Mouse (Mus musculus) embryonic fibroblast, embryonic 13.5 days (primary cell): Measurements from ENCODE around the gene Adgrg1.

ENCODE experiments used
- CTCF ChIP-seq: IDR thresholded peaks from 2 replicates; pipeline ENCODE4 v1.5.1; 2011; ENCODE audit warnings: mild to moderate bottlenecking, control low read depth, low read length, moderate library complexity, borderline replicate concordance; ENCODE audit not compliant: insufficient read depth
- POLR2A ChIP-seq: IDR thresholded peaks from 2 replicates; pipeline ENCODE4 v1.6.1; 2011; ENCODE audit warnings: low read depth, mild to moderate bottlenecking, control low read depth, low read length, moderate library complexity

DNA sequence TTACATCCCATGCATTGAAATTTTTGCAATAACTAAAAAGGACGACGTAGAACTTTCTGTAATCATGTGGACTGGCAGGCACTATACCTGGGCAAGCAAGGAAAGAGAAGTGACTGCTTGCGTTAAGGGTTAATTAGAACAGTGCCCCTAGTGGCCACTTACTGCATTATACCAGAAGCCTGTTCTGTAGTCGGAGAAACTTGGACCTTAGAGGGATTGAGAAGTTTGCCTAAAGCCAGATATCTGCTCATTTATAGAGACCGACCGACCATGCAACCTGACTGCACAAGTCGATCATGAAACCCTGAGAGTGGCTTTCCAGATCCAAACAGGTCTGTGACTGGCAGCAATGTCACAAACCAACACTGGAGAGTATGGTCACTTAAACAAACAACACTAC lies 8.0 kb upstream of the Adgrg1 start:
- TF ChIP-seq CTCF = no peak
- TF ChIP-seq POLR2A = no peak
